Mouse (Mus musculus): ENCODE results near the gene B4gat1. TPM values are rescaled to one million over a fixed set of nuclear protein-coding genes. Genes with fewer than 3 reads are reported as not detected.

B4gat1 gene
- polyA plus RNA-seq, 1 experiment from 2014 or later = 44.8 TPM

DNA sequence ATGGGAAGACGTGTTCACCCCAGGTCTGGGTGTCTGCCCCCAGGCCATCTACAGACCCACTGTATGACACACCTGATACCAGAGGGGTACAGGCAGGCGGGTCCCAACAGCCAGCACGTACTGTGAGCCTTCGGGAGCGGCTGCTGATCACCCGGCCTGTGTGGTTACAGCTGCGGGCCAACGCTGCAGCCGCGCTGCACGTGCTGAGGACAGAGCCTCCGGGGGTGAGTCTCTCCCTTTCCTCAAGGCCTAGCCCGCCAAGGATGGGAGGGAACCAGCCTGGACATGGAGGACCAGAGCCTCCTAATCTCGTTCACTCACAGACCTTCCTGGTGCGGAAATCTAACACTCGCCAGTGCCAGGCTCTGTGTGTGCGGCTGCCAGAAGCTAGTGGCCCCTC lies 12.4 kb downstream of the B4gat1 start:
- Histone ChIP-seq H3K9me3 (ENCODE audit: control insufficient read depth, low read length) (no peaks in the 10 kb centered on the region), H3K9ac (ENCODE audit: low read depth, low read length) (peak overlapping the region; percentile 44; the same call in 1 of the 2 replicates), H3K27ac (ENCODE audit: low read depth, low read length) (no peak overlapping the region), H3K4me2 (replicated peaks; ENCODE audit: low read depth, low read length) (peak overlapping the region; percentile 36), H3K4me3 (ENCODE audit: low read length) (peak overlapping the region; percentile 29; the same call in 1 of the 2 replicates), H3K4me1 (ENCODE audit: control insufficient read depth, insufficient read depth, low read length) (peaks cover 26% of the 10 kb centered on the region), H3K36me3 (ENCODE audit: control insufficient read depth, insufficient read depth, low read length) (peaks cover 23% of the 10 kb centered on the region), H3K27me3 (ENCODE audit: control insufficient read depth, insufficient read depth, low read length) (peaks cover 25% of the 10 kb centered on the region)
- peak; percentile 13; the same call in 1 of the 2 replicates for ATAC-seq (ENCODE audit: low FRiP score, low TSS enrichment)
- 13% methylated on average over 17 of the region's 17 CpGs for WGBS

DNA sequence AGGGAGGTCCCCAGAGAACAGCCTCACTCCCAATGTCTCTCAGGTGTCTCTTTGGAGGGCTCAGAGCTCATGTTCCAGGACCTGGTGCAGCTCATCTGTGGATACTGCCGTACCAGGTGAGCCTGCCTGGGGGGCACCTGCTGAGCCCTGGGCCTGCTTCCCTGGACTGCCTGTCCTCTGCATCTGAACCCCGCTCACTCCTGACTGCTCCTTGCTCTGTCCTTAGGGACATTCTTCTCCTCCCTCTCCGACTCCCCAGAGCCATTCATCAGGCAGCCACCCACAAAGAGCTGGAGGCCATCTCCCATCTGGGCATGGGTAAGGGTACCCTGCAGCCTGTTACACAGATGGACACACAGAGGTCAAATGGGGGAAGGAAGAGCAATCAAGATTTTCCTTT lies 12.9 kb downstream of the B4gat1 start:
- 49% methylated on average over 3 of the region's 3 CpGs for WGBS
- H3K9me3 ChIP-seq (ENCODE audit: control insufficient read depth, low read length) = no peaks in the 10 kb centered on the region
- peaks cover 18% of the 10 kb centered on the region for H3K36me3 ChIP-seq (ENCODE audit: control insufficient read depth, insufficient read depth, low read length)
- H3K9ac ChIP-seq (ENCODE audit: low read depth, low read length) = peak overlapping the region; percentile 24; the same call in 1 of the 2 replicates
- peaks cover 30% of the 10 kb centered on the region for H3K4me1 ChIP-seq (ENCODE audit: control insufficient read depth, insufficient read depth, low read length)
- peaks cover 25% of the 10 kb centered on the region for H3K27me3 ChIP-seq (ENCODE audit: control insufficient read depth, insufficient read depth, low read length)
- ATAC-seq (ENCODE audit: low FRiP score, low TSS enrichment) = no peak
- peak overlapping the region; percentile 36 for H3K4me2 ChIP-seq (replicated peaks; ENCODE audit: low read depth, low read length)
- no peak overlapping the region for H3K27ac ChIP-seq (ENCODE audit: low read depth, low read length)
- peak overlapping the region; percentile 29; the same call in 1 of the 2 replicates for H3K4me3 ChIP-seq (ENCODE audit: low read length)

DNA sequence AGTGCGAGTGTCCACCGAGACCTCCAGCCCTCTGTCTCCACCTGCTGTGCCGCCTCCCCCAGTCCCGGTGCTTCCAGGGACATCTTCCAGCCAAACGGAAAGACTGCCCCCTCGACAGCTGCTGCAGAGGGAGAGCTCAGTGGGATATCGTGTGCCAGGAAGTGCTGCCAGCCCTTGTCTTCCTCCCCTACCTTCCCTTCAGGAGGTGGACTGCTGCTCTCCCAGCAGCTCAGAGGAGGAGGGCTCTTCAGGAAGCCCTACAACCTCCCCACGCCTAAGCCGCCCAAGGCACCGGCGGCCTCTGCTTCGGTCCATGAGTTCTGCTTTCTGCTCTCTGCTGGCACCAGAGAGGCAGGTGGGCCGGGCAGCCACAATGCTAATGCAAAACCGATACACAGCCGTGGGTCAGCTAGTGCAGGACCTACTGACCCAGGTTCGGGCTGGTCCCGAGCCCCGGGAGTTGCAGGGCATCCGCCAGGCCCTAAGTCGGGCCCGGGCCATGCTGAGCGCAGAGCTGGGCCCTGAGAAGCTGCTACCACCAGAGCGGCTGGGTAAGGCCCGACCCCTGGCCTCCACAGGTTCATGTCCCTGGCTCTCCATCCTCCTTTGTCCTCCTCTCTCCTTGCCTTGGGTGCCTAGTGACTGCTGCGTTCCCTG lies 13.7 kb downstream of the B4gat1 start:
- Histone ChIP-seq H3K4me1 (ENCODE audit: control insufficient read depth, insufficient read depth, low read length) (peaks cover 36% of the 10 kb centered on the region), H3K4me2 (replicated peaks; ENCODE audit: low read depth, low read length) (peak overlapping the region; percentile 15), H3K27ac (ENCODE audit: low read depth, low read length) (no peak overlapping the region), H3K9me3 (ENCODE audit: control insufficient read depth, low read length) (no peaks in the 10 kb centered on the region), H3K36me3 (ENCODE audit: control insufficient read depth, insufficient read depth, low read length) (peaks cover 11% of the 10 kb centered on the region; the same call in 1 of the 2 replicates), H3K9ac (ENCODE audit: low read depth, low read length) (0 out of 2 replicates have a peak overlapping the region, but pooled peaks have one; percentile 12), H3K27me3 (ENCODE audit: control insufficient read depth, insufficient read depth, low read length) (peaks cover 25% of the 10 kb centered on the region), H3K4me3 (ENCODE audit: low read length) (no peak overlapping the region)
- no peak for ATAC-seq (ENCODE audit: low FRiP score, low TSS enrichment)
- WGBS = 28% methylated on average over 25 of the region's 25 CpGs

DNA sequence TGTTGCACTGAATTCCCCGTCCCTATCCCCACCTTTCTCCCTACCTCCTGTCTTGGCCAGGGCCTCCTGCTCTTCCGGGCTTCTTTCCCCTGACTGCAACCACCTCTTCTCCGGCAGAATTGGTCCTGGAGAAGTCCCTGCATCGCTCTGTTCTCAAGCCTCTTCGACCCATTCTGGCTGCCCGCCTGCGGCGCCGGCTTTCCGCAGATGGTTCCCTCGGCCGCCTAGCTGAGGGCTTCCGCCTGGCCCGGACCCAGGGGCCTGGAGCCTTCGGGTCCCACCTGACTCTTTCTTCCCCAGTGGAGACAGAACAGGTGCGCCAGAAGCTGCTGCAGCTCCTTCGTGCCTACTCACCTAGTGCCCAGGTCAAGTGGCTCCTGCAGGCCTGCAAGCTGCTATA lies 14.2 kb downstream of the B4gat1 start:
- Histone ChIP-seq H3K36me3 (ENCODE audit: control insufficient read depth, insufficient read depth, low read length) (peaks cover 9% of the 10 kb centered on the region; the same call in 1 of the 2 replicates), H3K9me3 (ENCODE audit: control insufficient read depth, low read length) (no peaks in the 10 kb centered on the region), H3K4me2 (replicated peaks; ENCODE audit: low read depth, low read length) (no peak overlapping the region), H3K27me3 (ENCODE audit: control insufficient read depth, insufficient read depth, low read length) (peaks cover 25% of the 10 kb centered on the region), H3K27ac (ENCODE audit: low read depth, low read length) (no peak overlapping the region), H3K9ac (ENCODE audit: low read depth, low read length) (no peak overlapping the region), H3K4me1 (ENCODE audit: control insufficient read depth, insufficient read depth, low read length) (peaks cover 36% of the 10 kb centered on the region), H3K4me3 (ENCODE audit: low read length) (no peak overlapping the region)
- ATAC-seq (ENCODE audit: low FRiP score, low TSS enrichment) = no peak
- 60% methylated on average over 17 of the region's 17 CpGs for WGBS

DNA sequence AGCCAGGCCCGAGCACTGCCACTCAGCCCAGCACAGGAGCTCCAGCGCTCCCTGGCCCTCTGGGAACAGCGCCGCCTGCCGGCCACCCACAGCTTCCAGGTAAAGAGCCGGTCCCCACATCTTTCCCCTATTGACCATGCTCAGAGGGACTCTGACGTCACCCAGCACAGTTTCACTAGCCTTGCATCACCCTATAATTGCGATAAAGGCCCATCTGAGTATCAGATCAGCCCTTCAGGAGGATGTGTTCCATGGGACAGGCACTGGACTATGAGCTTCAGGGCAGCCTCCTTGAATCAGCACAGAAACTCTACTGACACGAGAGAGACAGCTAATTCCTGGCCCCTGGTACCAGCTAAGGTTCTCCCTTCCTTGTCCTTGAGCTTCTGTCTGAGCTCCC lies 15.3 kb downstream of the B4gat1 start:
- no peak overlapping the region for H3K9ac ChIP-seq (ENCODE audit: low read depth, low read length)
- no peak overlapping the region for H3K4me2 ChIP-seq (replicated peaks; ENCODE audit: low read depth, low read length)
- H3K4me1 ChIP-seq (ENCODE audit: control insufficient read depth, insufficient read depth, low read length) = peaks cover 46% of the 10 kb centered on the region
- no peak for ATAC-seq (ENCODE audit: low FRiP score, low TSS enrichment)
- WGBS = 18% methylated on average over 9 of the region's 9 CpGs
- H3K4me3 ChIP-seq (ENCODE audit: low read length) = no peak overlapping the region
- no peaks in the 10 kb centered on the region for H3K9me3 ChIP-seq (ENCODE audit: control insufficient read depth, low read length)
- peaks cover 25% of the 10 kb centered on the region for H3K27me3 ChIP-seq (ENCODE audit: control insufficient read depth, insufficient read depth, low read length)
- peaks cover 3% of the 10 kb centered on the region; the same call in 1 of the 2 replicates for H3K36me3 ChIP-seq (ENCODE audit: control insufficient read depth, insufficient read depth, low read length)
- no peak overlapping the region for H3K27ac ChIP-seq (ENCODE audit: low read depth, low read length)

DNA sequence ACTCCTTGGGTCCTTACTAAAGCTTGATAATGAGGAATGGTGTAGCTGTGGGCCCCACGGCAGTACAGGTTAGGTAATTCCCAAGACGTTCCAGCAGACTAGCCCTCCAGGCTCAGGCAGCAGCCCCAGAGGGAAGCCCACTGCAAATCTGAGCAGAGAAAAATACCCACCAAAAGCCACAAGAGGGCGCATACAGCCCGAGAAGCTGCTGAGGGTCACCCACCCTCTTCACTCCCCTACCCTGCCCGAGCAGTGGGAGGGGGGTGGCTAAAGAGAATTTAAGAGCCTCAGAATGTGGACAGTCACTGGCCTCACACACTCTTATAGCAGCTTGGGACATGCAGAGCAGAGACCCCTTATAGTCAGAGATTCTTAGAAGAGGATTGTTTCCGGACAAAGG lies 17.6 kb downstream of the B4gat1 start:
- Histone ChIP-seq H3K9me3 (ENCODE audit: control insufficient read depth, low read length) (no peaks in the 10 kb centered on the region), H3K36me3 (ENCODE audit: control insufficient read depth, insufficient read depth, low read length) (no peaks in the 10 kb centered on the region), H3K4me1 (ENCODE audit: control insufficient read depth, insufficient read depth, low read length) (peaks cover 54% of the 10 kb centered on the region), H3K27ac (ENCODE audit: low read depth, low read length) (no peak overlapping the region), H3K9ac (ENCODE audit: low read depth, low read length) (no peak overlapping the region), H3K27me3 (ENCODE audit: control insufficient read depth, insufficient read depth, low read length) (peaks cover 25% of the 10 kb centered on the region), H3K4me2 (replicated peaks; ENCODE audit: low read depth, low read length) (no peak overlapping the region), H3K4me3 (ENCODE audit: low read length) (no peak overlapping the region)
- WGBS = 13% methylated on average over 6 of the region's 6 CpGs
- no peak for ATAC-seq (ENCODE audit: low FRiP score, low TSS enrichment)

DNA sequence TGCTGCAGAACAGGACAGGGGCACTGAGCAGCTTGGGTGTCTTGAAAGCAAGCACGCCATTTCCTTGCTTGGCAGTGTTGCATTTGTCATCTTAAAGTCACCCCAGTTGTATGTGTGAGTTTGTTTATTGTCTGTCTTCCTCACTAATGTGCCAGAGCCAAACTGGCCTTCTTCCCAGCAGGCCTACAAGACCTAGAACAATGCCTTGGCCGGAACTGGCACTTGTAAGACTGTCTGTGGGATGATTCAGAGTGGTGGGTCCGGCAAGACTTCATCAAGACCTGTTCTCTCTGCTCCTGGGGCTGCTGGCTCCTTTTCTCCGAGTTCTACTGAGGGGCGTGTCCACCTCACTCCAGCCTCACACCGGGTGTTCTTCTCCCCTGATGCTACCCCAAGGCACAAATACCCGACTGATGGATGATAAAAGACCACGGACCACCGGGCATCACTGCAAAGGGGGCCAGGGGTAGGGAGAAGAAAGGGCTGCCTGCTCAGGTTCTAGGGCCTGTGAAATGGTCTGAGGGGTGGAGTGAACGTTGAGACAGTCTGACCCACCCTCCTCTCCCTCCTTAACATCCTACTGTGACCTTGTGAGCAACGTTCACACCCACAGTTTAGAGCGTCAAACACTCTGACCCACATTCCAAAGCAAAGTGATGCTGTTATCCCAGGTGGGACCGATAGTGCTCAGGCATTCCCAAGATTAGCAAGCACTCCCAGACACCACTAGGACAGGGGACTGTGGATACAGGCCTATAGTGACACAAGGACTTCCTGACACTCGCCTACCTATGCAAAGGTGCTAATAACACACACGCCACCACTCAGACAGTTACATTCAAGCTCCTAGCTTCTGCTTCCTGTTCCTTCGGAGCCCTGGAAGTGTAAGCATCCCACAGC lies 19.5 kb downstream of the B4gat1 start:
- no peak for ATAC-seq (ENCODE audit: low FRiP score, low TSS enrichment)
- 26% methylated on average over 16 of the region's 16 CpGs for WGBS

DNA sequence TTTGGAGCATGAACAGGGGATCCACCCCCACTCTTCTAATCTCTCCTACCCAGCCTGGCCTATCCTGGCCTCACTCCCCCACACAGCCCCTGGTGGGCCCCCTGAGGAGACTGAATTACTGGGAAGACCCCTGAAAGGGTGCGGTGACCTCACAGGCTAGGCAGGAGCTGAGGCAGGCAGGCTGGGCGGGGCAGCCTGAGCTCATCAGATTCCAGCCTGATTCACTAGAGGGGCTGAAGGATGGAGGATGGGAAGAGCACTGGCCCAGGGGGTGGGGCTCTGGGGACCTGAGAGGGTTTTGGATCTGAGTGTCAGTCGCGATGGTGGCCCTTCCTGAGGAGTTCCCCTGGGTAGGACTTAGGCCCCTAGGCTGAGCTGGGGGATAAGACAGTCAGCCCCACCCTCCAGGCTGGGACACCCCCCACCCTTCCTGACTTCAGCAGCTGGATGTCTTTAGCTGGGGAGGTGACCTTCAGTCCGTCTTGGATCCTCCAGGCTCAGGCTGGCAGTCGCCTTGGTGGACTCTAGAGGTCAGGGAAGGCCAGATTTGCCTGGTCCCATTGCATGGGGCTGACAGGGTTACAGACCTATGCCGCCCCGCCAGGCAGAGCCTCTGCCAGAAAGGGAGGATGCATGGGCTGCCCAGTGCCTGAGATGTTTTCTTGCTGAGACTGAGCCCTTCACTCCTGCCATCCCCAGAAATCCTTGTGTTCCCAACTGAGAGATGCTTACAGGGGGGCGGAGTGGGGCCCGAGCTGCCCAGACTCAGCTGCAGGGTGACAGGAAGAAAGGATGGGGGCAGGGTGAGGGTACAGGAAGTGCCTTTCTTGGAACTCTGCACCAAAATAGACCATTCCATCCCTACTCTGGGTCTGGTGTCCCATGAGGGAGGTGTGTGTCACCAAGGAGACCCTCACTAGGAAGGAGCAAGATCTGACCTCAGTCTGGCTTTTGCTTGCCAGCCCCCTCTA lies 20.5 kb downstream of the B4gat1 start:
- no peaks in the 10 kb centered on the region for H3K36me3 ChIP-seq (ENCODE audit: control insufficient read depth, insufficient read depth, low read length)
- peak overlapping the region; percentile 12 for H3K4me2 ChIP-seq (replicated peaks; ENCODE audit: low read depth, low read length)
- H3K9ac ChIP-seq (ENCODE audit: low read depth, low read length) = no peak overlapping the region
- H3K27ac ChIP-seq (ENCODE audit: low read depth, low read length) = peak overlapping the region; percentile 85
- ATAC-seq (ENCODE audit: low FRiP score, low TSS enrichment) = peak; percentile 48
- 10% methylated on average over 10 of the region's 10 CpGs for WGBS
- no peaks in the 10 kb centered on the region for H3K9me3 ChIP-seq (ENCODE audit: control insufficient read depth, low read length)
- H3K27me3 ChIP-seq (ENCODE audit: control insufficient read depth, insufficient read depth, low read length) = no peaks in the 10 kb centered on the region
- peaks cover 41% of the 10 kb centered on the region for H3K4me1 ChIP-seq (ENCODE audit: control insufficient read depth, insufficient read depth, low read length)
- H3K4me3 ChIP-seq (ENCODE audit: low read length) = no peak overlapping the region

More for the DNA sequence above, 19.5 kb downstream of the B4gat1 start:
- H3K9me3 ChIP-seq (ENCODE audit: control insufficient read depth, low read length) = no peaks in the 10 kb centered on the region
- peaks cover 41% of the 10 kb centered on the region for H3K4me1 ChIP-seq (ENCODE audit: control insufficient read depth, insufficient read depth, low read length)
- H3K4me3 ChIP-seq (ENCODE audit: low read length) = no peak overlapping the region
- H3K36me3 ChIP-seq (ENCODE audit: control insufficient read depth, insufficient read depth, low read length) = no peaks in the 10 kb centered on the region
- no peak overlapping the region for H3K4me2 ChIP-seq (replicated peaks; ENCODE audit: low read depth, low read length)
- peaks cover 6% of the 10 kb centered on the region; the same call in 1 of the 2 replicates for H3K27me3 ChIP-seq (ENCODE audit: control insufficient read depth, insufficient read depth, low read length)
- peak overlapping the region; percentile 85; the same call in 1 of the 2 replicates for H3K27ac ChIP-seq (ENCODE audit: low read depth, low read length)
- no peak overlapping the region for H3K9ac ChIP-seq (ENCODE audit: low read depth, low read length)

All from kidney, embryonic 14.5 days (tissue).